Mouse (Mus musculus) kidney, adult 2 months (tissue): ENCODE measurements around the gene Gpr15. TPM values are rescaled to one million over a fixed set of nuclear protein-coding genes. Genes with fewer than 3 reads are reported as not detected.

Experiments
- DNase-seq: peaks from one replicate; pipeline ENCODE4 v3.0.0; 2021
- H3K27ac ChIP-seq: fragments of 200-500 bp; 2 replicates; pipeline ENCODE4 v1.5.1; 2012; ENCODE audit warnings: low read depth, low read length, control low read depth, inconsistent platforms; ENCODE audit not compliant: insufficient read depth
- H3K27me3 ChIP-seq: fragments of 200-500 bp; replicated peaks from 2 replicates; pipeline ENCODE4 v1.6.1; 2012; ENCODE audit warnings: mild to moderate bottlenecking, moderate library complexity, low read length, inconsistent platforms; ENCODE audit not compliant: control insufficient read depth, insufficient read depth
- H3K36me3 ChIP-seq: fragments of 200-500 bp; 2 replicates; pipeline ENCODE4 v1.6.1; 2012; ENCODE audit warnings: mild to moderate bottlenecking, moderate library complexity, low read length, inconsistent platforms; ENCODE audit not compliant: control insufficient read depth, insufficient read depth
- H3K4me1 ChIP-seq: fragments of 200-500 bp; 2 replicates; pipeline ENCODE4 v1.6.1; 2011; ENCODE audit warnings: low read length; ENCODE audit not compliant: control insufficient read depth, insufficient read depth
- H3K4me3 ChIP-seq: fragments of 200-500 bp; 2 replicates; pipeline ENCODE4 v1.5.1; 2011; ENCODE audit warnings: mild to moderate bottlenecking, low read depth, low read length, control low read depth; ENCODE audit not compliant: insufficient read depth
- CTCF ChIP-seq: fragments of 200-500 bp; conservative IDR thresholded peaks from 2 replicates; pipeline ENCODE4 v1.5.1; 2011; ENCODE audit warnings: low read depth, mild to moderate bottlenecking, control low read depth, low read length, moderate library complexity, mixed read lengths; ENCODE audit not compliant: insufficient read depth, insufficient read length
- POLR2A ChIP-seq: fragments of 200-500 bp; IDR thresholded peaks from one replicate; pipeline ENCODE4 v1.6.1; 2011; ENCODE audit warnings: low read depth, low read length, control low read depth
- WGBS: fragments of 180-500 bp; shearing (Covaris S2); methylation state at CpG from one replicate; pipeline ENCODE4 v1.1.7; 2018; 5-methylcytosine and 5-hydroxymethylcytosine counted together
- polyA plus RNA-seq: library from polyadenylated mRNA; depleted of rRNA; stranded (reverse); fragments of >200 nt; gene quantifications from 2 replicates; pipeline ENCODE4 v1.2.3, GENCODE M21; 2012; rRNA removed

Gpr15 gene
- polyA plus RNA-seq, 1 experiment, result 0.09 TPM

DNA sequence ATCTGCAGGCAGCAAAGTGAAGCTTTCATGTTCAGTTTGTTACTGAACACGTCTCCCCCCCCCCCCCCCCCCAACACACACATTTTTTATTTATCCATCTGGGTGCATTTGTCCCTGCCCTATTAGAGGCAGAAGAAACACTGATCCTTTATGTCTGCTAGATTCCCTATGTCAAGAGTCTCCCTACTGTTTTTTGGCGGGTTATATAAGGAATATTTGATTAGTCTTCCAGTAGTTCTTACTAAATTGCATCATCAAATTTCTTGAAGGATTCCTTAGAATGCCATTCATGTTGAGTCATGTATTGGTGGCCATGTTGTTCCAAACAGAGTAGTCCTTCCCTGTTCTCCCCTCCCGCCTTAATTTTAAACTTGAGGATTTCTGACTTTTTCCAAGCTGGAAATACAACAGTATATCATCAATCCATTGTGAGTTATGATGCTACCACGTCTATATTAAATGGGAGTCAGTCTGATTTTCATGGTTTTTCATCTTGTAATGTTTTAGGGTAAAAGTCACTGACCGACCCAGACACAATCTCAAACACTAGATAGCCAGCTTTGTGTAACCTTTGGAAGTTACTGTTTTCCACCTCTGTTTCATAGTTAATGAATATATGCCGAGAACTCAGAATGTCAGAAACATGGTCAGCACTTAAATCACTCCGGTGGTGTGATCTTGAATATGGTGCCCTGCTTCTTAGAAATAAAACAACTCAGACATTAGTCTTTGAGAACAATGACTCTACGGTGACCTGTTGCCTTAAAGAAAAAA lies 47.5 kb downstream of the Gpr15 start:
- Histone ChIP-seq H3K4me3 (peak overlapping the region; percentile 84; the same call in 1 of the 2 replicates), H3K27ac (no peak overlapping the region), H3K36me3 (no peaks in the 10 kb centered on the region; the same call in 1 of the 2 replicates), H3K4me1 (peaks cover 6% of the 10 kb centered on the region; the same call in 1 of the 2 replicates), H3K27me3 (no peaks in the 10 kb centered on the region)
- TF ChIP-seq POLR2A (no peak), CTCF (no peak)
- WGBS, result 52% methylated on average over 7 of the region's 8 CpGs
- peak; percentile 73 for DNase-seq

- Histone ChIP-seq H3K27ac (peak overlapping the region; percentile 77), H3K4me1 (peaks cover 6% of the 10 kb centered on the region; the same call in 1 of the 2 replicates), H3K27me3 (no peaks in the 10 kb centered on the region), H3K36me3 (no peaks in the 10 kb centered on the region; the same call in 1 of the 2 replicates), H3K4me3 (peak overlapping the region; percentile 84)
- no peak for DNase-seq
- under 1% methylated on average over 25 of the region's 25 CpGs for WGBS
- TF ChIP-seq CTCF (no peak; the same call in 1 of the 2 replicates), POLR2A (no peak)
Observed at GRCm38 (mm10) chr16:58670643-58671042, 48.2 kb downstream of the Gpr15 start.

DNA sequence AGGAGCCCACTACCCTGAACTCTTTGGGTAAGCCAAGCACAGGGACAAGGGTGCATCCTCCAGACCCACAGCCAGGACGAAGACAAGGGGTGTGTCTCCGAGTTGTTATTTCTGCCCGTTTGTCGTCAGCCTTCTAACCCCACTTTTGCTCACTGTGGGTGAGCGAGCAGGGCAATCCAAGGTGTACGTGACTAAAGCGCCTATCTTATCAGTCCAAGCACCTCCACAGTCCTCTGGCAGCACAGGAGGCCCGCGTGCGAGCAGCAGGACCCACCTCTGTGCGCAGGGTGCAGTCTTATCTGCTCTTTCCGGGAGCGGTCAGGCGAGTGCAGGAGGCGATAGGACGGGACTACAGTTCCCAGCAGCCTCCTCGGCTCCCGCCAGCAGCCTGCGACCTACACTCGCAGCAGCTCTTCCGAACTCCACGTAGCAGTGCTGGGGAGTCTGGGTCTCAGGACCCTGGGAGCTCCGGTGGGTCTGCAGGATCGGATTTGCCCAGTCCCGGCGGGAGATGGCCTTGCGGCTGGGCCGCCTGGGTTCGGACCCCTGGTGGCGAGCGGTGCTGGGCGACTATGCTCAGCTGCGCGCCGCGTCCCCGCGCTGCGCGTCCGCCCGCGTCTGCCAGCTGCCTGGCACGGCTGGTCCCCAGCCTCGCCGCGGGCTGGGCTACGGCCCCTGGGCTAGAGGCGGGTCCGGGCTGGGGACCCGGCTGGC lies 48.8 kb downstream of the Gpr15 start, which contains the start of gene Cpox:
Cpox (plus strand) TSS at position 376 of the 714 bp plus-strand sequence.
- TF ChIP-seq POLR2A, result peak; percentile 31
- no peak for TF ChIP-seq CTCF
- Histone ChIP-seq H3K4me3 (peak within 1 kb of the TSS; percentile 84), H3K4me1 (peaks cover 6% of the 10 kb centered on the region; the same call in 1 of the 2 replicates), H3K36me3 (no peaks in the 10 kb centered on the region; the same call in 1 of the 2 replicates), H3K27ac (peak within 1 kb of the TSS; percentile 77), H3K27me3 (no peaks in the 10 kb centered on the region)
- WGBS, result under 1% methylated on average over 51 of the region's 51 CpGs
- DNase-seq, result peak; percentile 87

DNA sequence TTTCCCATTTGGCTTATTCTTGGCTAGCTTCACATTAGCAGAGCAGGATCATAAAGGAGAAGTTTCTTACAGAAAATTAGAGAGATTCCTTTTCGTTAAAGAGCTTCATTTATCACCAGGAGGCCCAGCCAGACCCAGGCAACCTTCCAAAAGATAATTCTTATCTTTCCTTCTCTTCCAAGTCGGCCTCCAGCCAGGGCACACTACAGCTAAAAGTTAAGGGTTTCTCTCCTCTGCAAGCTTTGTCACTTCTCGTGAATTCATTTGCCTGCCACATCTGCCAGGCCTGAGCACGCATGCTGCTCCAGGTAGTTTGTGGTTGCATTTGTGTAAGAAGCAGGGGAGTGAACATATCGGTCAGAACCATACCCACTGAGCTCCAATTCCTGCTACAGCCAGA lies 49.6 kb downstream of the Gpr15 start:
- Histone ChIP-seq H3K27me3 (no peaks in the 10 kb centered on the region), H3K4me3 (no peak overlapping the region), H3K27ac (no peak overlapping the region), H3K4me1 (peaks cover 6% of the 10 kb centered on the region; the same call in 1 of the 2 replicates), H3K36me3 (no peaks in the 10 kb centered on the region; the same call in 1 of the 2 replicates)
- 50% methylated on average over 5 of the region's 5 CpGs for WGBS
- no peak for TF ChIP-seq POLR2A
- no peak for TF ChIP-seq CTCF
- no peak for DNase-seq

DNA sequence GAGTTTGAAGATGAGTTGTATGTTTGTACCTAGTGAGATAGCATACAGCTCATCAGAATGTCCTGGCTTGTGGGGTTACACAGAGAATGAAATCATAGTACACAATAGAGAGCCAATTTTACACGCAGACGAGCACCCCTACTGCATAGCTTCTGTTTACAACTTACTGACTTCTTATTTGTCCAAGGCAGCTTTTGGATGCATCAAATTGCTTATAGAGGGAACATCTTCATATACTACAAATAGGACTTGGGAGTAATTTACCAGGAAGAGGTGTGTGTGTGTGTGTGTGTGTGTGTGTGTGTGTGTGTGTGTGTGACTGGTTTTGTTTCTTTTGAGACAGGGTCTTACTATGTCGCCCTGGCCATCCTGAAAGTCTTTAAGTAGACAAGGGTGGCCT lies 50.3 kb downstream of the Gpr15 start:
- no peaks in the 10 kb centered on the region for H3K27me3 ChIP-seq
- no peaks in the 10 kb centered on the region; the same call in 1 of the 2 replicates for H3K36me3 ChIP-seq
- H3K4me1 ChIP-seq, result 0 out of 2 replicates have a peak, but pooled peaks cover 3% of the 10 kb centered on the region
- no peak overlapping the region for H3K4me3 ChIP-seq
- 93% methylated on average over 3 of the region's 3 CpGs for WGBS
- no peak for TF ChIP-seq POLR2A
- TF ChIP-seq CTCF, result no peak
- no peak for DNase-seq
- H3K27ac ChIP-seq, result no peak overlapping the region

Other genes with a start within 250 kb of the Gpr15 start
- gene St3gal6, start 194.8 kb downstream of the Gpr15 start, polyA plus RNA-seq, result 32.5 and 36.6 TPM in 2 replicates
- gene Gm813, start 102.1 kb downstream of the Gpr15 start, polyA plus RNA-seq, result not detected in 2 replicates
- gene E330017A01Rik, start 80.3 kb downstream of the Gpr15 start, polyA plus RNA-seq, result not detected in 2 replicates
- 27.7 and 29.8 TPM in 2 replicates for gene Cpox, start 48.8 kb downstream of the Gpr15 start, polyA plus RNA-seq
- gene Cldnd1, start 8.8 kb upstream of the Gpr15 start, polyA plus RNA-seq, result 45.0 and 47.0 TPM in 2 replicates
- not detected in 2 replicates for gene Olfr172, start 44.1 kb upstream of the Gpr15 start, polyA plus RNA-seq
- gene Olfr173, start 81.2 kb upstream of the Gpr15 start, polyA plus RNA-seq, result not detected in 2 replicates
- not detected in 2 replicates for gene Olfr175-ps1, start 107.7 kb upstream of the Gpr15 start, polyA plus RNA-seq
- not detected in 2 replicates for gene Olfr177, start 155.7 kb upstream of the Gpr15 start, polyA plus RNA-seq
- not detected in 2 replicates for gene Olfr178, start 173.0 kb upstream of the Gpr15 start, polyA plus RNA-seq
- not detected in 2 replicates for gene Olfr181, start 209.7 kb upstream of the Gpr15 start, polyA plus RNA-seq
- gene Olfr180, start 210.3 kb upstream of the Gpr15 start, polyA plus RNA-seq, result not detected in 2 replicates